Mouse (Mus musculus) heart, adult 2 months (tissue): ENCODE results near the gene Gm2663.

Source experiments
- CTCF ChIP-seq: fragments of 200-600 bp; IDR thresholded peaks from 2 replicates; pipeline ENCODE4 v1.8.1; 2022; ENCODE audit warnings: antibody characterized with exemption, mild to moderate bottlenecking, moderate library complexity
- EP300 ChIP-seq: fragments of 200-500 bp; IDR thresholded peaks from 2 replicates; pipeline ENCODE4 v1.6.1; 2011; ENCODE audit warnings: low read depth, low read length, control low read depth; ENCODE audit not compliant: insufficient read depth
- POLR2A ChIP-seq: fragments of 200-500 bp; IDR thresholded peaks from 2 replicates; pipeline ENCODE4 v1.6.1; 2011; ENCODE audit warnings: mild to moderate bottlenecking, low read depth, low read length, control low read depth; ENCODE audit not compliant: insufficient read depth

DNA sequence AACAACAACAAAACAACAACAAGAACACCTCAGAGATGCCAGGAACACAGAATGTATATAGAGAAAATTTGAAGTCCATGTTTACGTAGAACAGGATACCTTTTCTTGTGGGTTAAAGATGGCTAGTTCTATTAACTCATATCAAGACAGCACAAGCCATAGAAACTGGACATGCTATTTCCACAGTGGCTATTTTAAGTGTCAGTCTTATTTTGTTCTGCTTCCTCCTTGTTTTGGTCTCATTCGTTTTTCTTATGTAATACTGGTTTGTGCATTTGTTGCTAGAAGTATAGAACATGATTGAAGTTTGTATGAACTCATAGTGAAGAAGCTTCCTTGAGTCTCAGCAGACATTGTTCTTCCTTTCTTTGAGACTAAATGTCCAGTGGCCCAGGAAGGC, 19.9 kb upstream of the Gm2663 start:
- TF ChIP-seq CTCF (no peak), POLR2A (no peak), EP300 (no peak)
